Mouse (Mus musculus): ENCODE measurements around the gene Ssh2. TPM values are rescaled to one million over a fixed set of nuclear protein-coding genes. Genes with fewer than 3 reads are reported as not detected.

The Ssh2 gene
- polyA plus RNA-seq, 1 experiment = 43.8 TPM

- Histone ChIP-seq H3K36me3 (ENCODE audit: control insufficient read depth, insufficient read depth, low read length) (no peaks in the 10 kb centered on the region), H3K4me1 (ENCODE audit: control insufficient read depth, insufficient read depth, low read length) (peaks cover 3% of the 10 kb centered on the region), H3K27me3 (ENCODE audit: control insufficient read depth, insufficient read depth, low read length) (no peaks in the 10 kb centered on the region), H3K27ac (ENCODE audit: control insufficient read depth, insufficient read depth, low read depth, low read length) (peak overlapping the region; percentile 22; the same call in 1 of the 2 replicates), H3K4me3 (ENCODE audit: control insufficient read depth, low read depth, low read length) (peak overlapping the region; percentile 83)
- TF ChIP-seq CTCF (IDR thresholded peaks at IDR 0.05; ENCODE audit: control insufficient read depth, insufficient read depth, insufficient replicate concordance, low read depth, low read length) = no peak
- peak; percentile 68 for TF ChIP-seq POLR2A (IDR thresholded peaks at IDR 0.05; ENCODE audit: control insufficient read depth, low read depth, low read length)
These were observed 132.2 kb downstream of the Ssh2 start for GRCm38 (mm10) chr11:77348142-77348741.

GRCm38 (mm10) chr11:77348985-77349384, 132.9 kb downstream of the Ssh2 start:
- Histone ChIP-seq H3K27ac (ENCODE audit: control insufficient read depth, insufficient read depth, low read depth, low read length) (no peak overlapping the region), H3K36me3 (ENCODE audit: control insufficient read depth, insufficient read depth, low read length) (no peaks in the 10 kb centered on the region), H3K27me3 (ENCODE audit: control insufficient read depth, insufficient read depth, low read length) (no peaks in the 10 kb centered on the region), H3K4me3 (ENCODE audit: control insufficient read depth, low read depth, low read length) (peak overlapping the region; percentile 83; the same call in 1 of the 2 replicates), H3K4me1 (ENCODE audit: control insufficient read depth, insufficient read depth, low read length) (peaks cover 3% of the 10 kb centered on the region)
- no peak for TF ChIP-seq POLR2A (IDR thresholded peaks at IDR 0.05; ENCODE audit: control insufficient read depth, low read depth, low read length)
- TF ChIP-seq CTCF (IDR thresholded peaks at IDR 0.05; ENCODE audit: control insufficient read depth, insufficient read depth, insufficient replicate concordance, low read depth, low read length) = no peak

GRCm38 (mm10) chr11:77349698-77350097, 133.6 kb downstream of the Ssh2 start:
- Histone ChIP-seq H3K27ac (ENCODE audit: control insufficient read depth, insufficient read depth, low read depth, low read length) (no peak overlapping the region), H3K27me3 (ENCODE audit: control insufficient read depth, insufficient read depth, low read length) (no peaks in the 10 kb centered on the region), H3K4me3 (ENCODE audit: control insufficient read depth, low read depth, low read length) (no peak overlapping the region), H3K36me3 (ENCODE audit: control insufficient read depth, insufficient read depth, low read length) (no peaks in the 10 kb centered on the region), H3K4me1 (ENCODE audit: control insufficient read depth, insufficient read depth, low read length) (peaks cover 3% of the 10 kb centered on the region)
- TF ChIP-seq POLR2A (IDR thresholded peaks at IDR 0.05; ENCODE audit: control insufficient read depth, low read depth, low read length) (no peak), CTCF (IDR thresholded peaks at IDR 0.05; ENCODE audit: control insufficient read depth, insufficient read depth, insufficient replicate concordance, low read depth, low read length) (no peak)

- Histone ChIP-seq H3K4me1 (ENCODE audit: control insufficient read depth, insufficient read depth, low read length) (no peaks in the 10 kb centered on the region), H3K27ac (ENCODE audit: control insufficient read depth, insufficient read depth, low read depth, low read length) (no peak overlapping the region)
- TF ChIP-seq POLR2A (IDR thresholded peaks at IDR 0.05; ENCODE audit: control insufficient read depth, low read depth, low read length) (no peak), CTCF (IDR thresholded peaks at IDR 0.05; ENCODE audit: control insufficient read depth, insufficient read depth, insufficient replicate concordance, low read depth, low read length) (no peak)
These were observed 139.0 kb downstream of the Ssh2 start for GRCm38 (mm10) chr11:77355055-77355454.

GRCm38 (mm10) chr11:77357839-77358238, 141.8 kb downstream of the Ssh2 start:
- Histone ChIP-seq H3K4me3 (ENCODE audit: control insufficient read depth, low read depth, low read length) (no peak overlapping the region), H3K4me1 (ENCODE audit: control insufficient read depth, insufficient read depth, low read length) (no peaks in the 10 kb centered on the region), H3K27ac (ENCODE audit: control insufficient read depth, insufficient read depth, low read depth, low read length) (no peak overlapping the region), H3K36me3 (ENCODE audit: control insufficient read depth, insufficient read depth, low read length) (no peaks in the 10 kb centered on the region), H3K27me3 (ENCODE audit: control insufficient read depth, insufficient read depth, low read length) (no peaks in the 10 kb centered on the region)
- TF ChIP-seq CTCF (IDR thresholded peaks at IDR 0.05; ENCODE audit: control insufficient read depth, insufficient read depth, insufficient replicate concordance, low read depth, low read length) (no peak), POLR2A (IDR thresholded peaks at IDR 0.05; ENCODE audit: control insufficient read depth, low read depth, low read length) (no peak)

More at GRCm38 (mm10) chr11:77355055-77355454, 139.0 kb downstream of the Ssh2 start:
- Histone ChIP-seq H3K27me3 (ENCODE audit: control insufficient read depth, insufficient read depth, low read length) (no peaks in the 10 kb centered on the region), H3K36me3 (ENCODE audit: control insufficient read depth, insufficient read depth, low read length) (no peaks in the 10 kb centered on the region), H3K4me3 (ENCODE audit: control insufficient read depth, low read depth, low read length) (no peak overlapping the region)

GRCm38 (mm10) chr11:77363476-77363875, 147.4 kb downstream of the Ssh2 start:
- no peaks in the 10 kb centered on the region for H3K36me3 ChIP-seq (ENCODE audit: control insufficient read depth, insufficient read depth, low read length)
- H3K4me1 ChIP-seq (ENCODE audit: control insufficient read depth, insufficient read depth, low read length) = no peaks in the 10 kb centered on the region

GRCm38 (mm10) chr11:77364376-77364775, 148.3 kb downstream of the Ssh2 start:
- TF ChIP-seq POLR2A (IDR thresholded peaks at IDR 0.05; ENCODE audit: control insufficient read depth, low read depth, low read length) = no peak

More at GRCm38 (mm10) chr11:77363476-77363875, 147.4 kb downstream of the Ssh2 start:
- Histone ChIP-seq H3K27me3 (ENCODE audit: control insufficient read depth, insufficient read depth, low read length) (no peaks in the 10 kb centered on the region), H3K4me3 (ENCODE audit: control insufficient read depth, low read depth, low read length) (no peak overlapping the region), H3K27ac (ENCODE audit: control insufficient read depth, insufficient read depth, low read depth, low read length) (no peak overlapping the region)
- TF ChIP-seq CTCF (IDR thresholded peaks at IDR 0.05; ENCODE audit: control insufficient read depth, insufficient read depth, insufficient replicate concordance, low read depth, low read length) (no peak), POLR2A (IDR thresholded peaks at IDR 0.05; ENCODE audit: control insufficient read depth, low read depth, low read length) (no peak)

More at GRCm38 (mm10) chr11:77364376-77364775, 148.3 kb downstream of the Ssh2 start:
- no peak overlapping the region for H3K27ac ChIP-seq (ENCODE audit: control insufficient read depth, insufficient read depth, low read depth, low read length)
- H3K27me3 ChIP-seq (ENCODE audit: control insufficient read depth, insufficient read depth, low read length) = no peaks in the 10 kb centered on the region
- H3K4me1 ChIP-seq (ENCODE audit: control insufficient read depth, insufficient read depth, low read length) = no peaks in the 10 kb centered on the region
- no peak overlapping the region for H3K4me3 ChIP-seq (ENCODE audit: control insufficient read depth, low read depth, low read length)
- no peaks in the 10 kb centered on the region for H3K36me3 ChIP-seq (ENCODE audit: control insufficient read depth, insufficient read depth, low read length)

Measured in testis, adult 2 months (tissue).